Mouse (Mus musculus) ovary, postnatal 10 days (tissue): ENCODE results near the gene Per1.

Experiments
- DNase-seq: peaks from one replicate; pipeline ENCODE4 v3.0.0; 2022; ENCODE audit warnings: low spot score

Gene Per1

GRCm38 (mm10) chr11:69133923-69134621 lies 39.1 kb downstream of the Per1 start:
- no peak for DNase-seq

- DNase-seq = no peak
Measured at GRCm38 (mm10) chr11:69134622-69134968, 39.6 kb downstream of the Per1 start.

- no peak for DNase-seq
Measured at GRCm38 (mm10) chr11:69135361-69135760, 40.3 kb downstream of the Per1 start.

- no peak for DNase-seq
Measured at GRCm38 (mm10) chr11:69147546-69147945, 52.5 kb downstream of the Per1 start.

- no peak for DNase-seq
Measured at GRCm38 (mm10) chr11:69148451-69148960, 53.5 kb downstream of the Per1 start.

- DNase-seq = no peak
Measured at GRCm38 (mm10) chr11:69149728-69150127, 54.7 kb downstream of the Per1 start.

- no peak for DNase-seq
Measured at GRCm38 (mm10) chr11:69150444-69150843, 55.4 kb downstream of the Per1 start.

GRCm38 (mm10) chr11:69151004-69151403 lies 56.0 kb downstream of the Per1 start:
- DNase-seq = no peak

- no peak for DNase-seq
Measured at GRCm38 (mm10) chr11:69153831-69154230, 58.8 kb downstream of the Per1 start.

GRCm38 (mm10) chr11:69155351-69155750 lies 60.3 kb downstream of the Per1 start:
- DNase-seq = no peak

- no peak for DNase-seq
Measured at GRCm38 (mm10) chr11:69156800-69157199, 61.8 kb downstream of the Per1 start, which contains the start of gene Alox12b. Gene Alox12b, plus strand, starts transcription at chr11:69156989.
